In genomic region chr2:156870519-156870918, GRCm38 (mm10) we compare ENCODE assay signal across 10 mouse cellular contexts. TPM values are rescaled to one million over a fixed set of nuclear protein-coding genes. Genes with fewer than 3 reads are reported as not detected.
DNase-seq lines count a peak whose midpoint lies in the region; ATAC-seq lines count a peak whose summit lies in the region.
"Had no signal": no experiment of that assay in that cellular context is flagged by ENCODE, and none has a peak within 500 bp of the region (broad histone marks: within the 10 kb centered on the region; RNA-seq: fewer than 3 reads in every experiment).

No protein-coding gene starts in this region.

- no peak overlapping the region for H3K9ac ChIP-seq in intestine, embryonic 15.5 days
- no peak overlapping the region for H3K9ac ChIP-seq in hindbrain, embryonic 13.5 days
- H3K9ac ChIP-seq: heart, embryonic 15.5 days had no signal

- 31% methylated on average over 6 of the region's 6 CpGs for WGBS in intestine, embryonic 15.5 days
- WGBS in hindbrain, embryonic 13.5 days, result 63% methylated on average over 6 of the region's 6 CpGs

- no peak overlapping the region for H3K4me3 ChIP-seq in intestine, embryonic 15.5 days (replicated peaks)
- H3K4me3 ChIP-seq in hindbrain, embryonic 13.5 days, result no peak overlapping the region
- H3K4me3 ChIP-seq: heart, embryonic 15.5 days had no signal

- intact Hi-C loops in heart, postnatal 25 days (cut with DNase I), result loop anchor here (5.0 kb wide), 1 partner anchor 227 kb away; no protein-coding TSS in a partner anchor

- 0 out of 2 replicates have a peak overlapping the region, but pooled peaks have one; percentile 12 for H3K4me2 ChIP-seq in intestine, embryonic 15.5 days (replicated peaks)
- no peak overlapping the region for H3K4me2 ChIP-seq in hindbrain, embryonic 13.5 days
- H3K4me2 ChIP-seq: heart, embryonic 15.5 days had no signal

- peaks cover 11% of the 10 kb centered on the region for H3K4me1 ChIP-seq in intestine, embryonic 15.5 days (replicated peaks)
- H3K4me1 ChIP-seq in hindbrain, embryonic 13.5 days (replicated peaks), result no peaks in the 10 kb centered on the region

- peaks cover 19% of the 10 kb centered on the region for H3K36me3 ChIP-seq in intestine, embryonic 15.5 days
- peaks cover 98% of the 10 kb centered on the region for H3K36me3 ChIP-seq in hindbrain, embryonic 13.5 days

- ATAC-seq in intestine, embryonic 15.5 days, result peak; percentile 14
- no peak for ATAC-seq in frontal cortex, adult (ENCODE audit: low TSS enrichment)
- no peak for ATAC-seq in hindbrain, embryonic 13.5 days (ENCODE audit: low FRiP score)

- peak; percentile 62 to 68 for DNase-seq in heart, adult 18-20 months
- no peak for DNase-seq in heart, postnatal 25 days (ENCODE audit: low spot score)
- peak; percentile 46 for DNase-seq in ES-CJ7 (ENCODE audit: low read depth, low spot score)
- peak; percentile 71 for DNase-seq in adrenal gland, adult 2 months
- DNase-seq in thymus, postnatal 0 days (ENCODE audit: low spot score), result no peak

- no peaks in the 10 kb centered on the region for H3K27me3 ChIP-seq in intestine, embryonic 15.5 days (replicated peaks)
- no peaks in the 10 kb centered on the region for H3K27me3 ChIP-seq in hindbrain, embryonic 13.5 days
- H3K27me3 ChIP-seq: heart, embryonic 15.5 days; megakaryocyte, embryonic 14.5 days had no signal

- H3K27ac ChIP-seq in intestine, embryonic 15.5 days, result 0 out of 2 replicates have a peak overlapping the region, but pooled peaks have one; percentile 4
- H3K27ac ChIP-seq in hindbrain, embryonic 13.5 days, result no peak overlapping the region
- H3K27ac ChIP-seq: heart, embryonic 15.5 days had no signal

- no peaks in the 10 kb centered on the region for H3K9me3 ChIP-seq in intestine, embryonic 15.5 days
- H3K9me3 ChIP-seq in hindbrain, embryonic 13.5 days, result no peaks in the 10 kb centered on the region
- H3K9me3 ChIP-seq: heart, embryonic 15.5 days; megakaryocyte, embryonic 14.5 days had no signal

RNA-seq across cellular contexts. Expression of gene Rab5if, which starts 7.6 kb away (rescaled TPM):
- total RNA-seq in heart, adult 18-20 months (2021), result 100 to 1,000 TPM; 110 to 113 TPM
- 100 to 1,000 TPM; 124 to 125 TPM for total RNA-seq in heart, postnatal 25 days (2021)
- 100 to 1,000 TPM; 285 to 311 TPM for total RNA-seq in adrenal gland, adult 2 months (2021)
- polyA plus RNA-seq in adrenal gland, adult 2 months (2012; rRNA removed), result 324 and 358 TPM in 2 replicates
- polyA plus RNA-seq in intestine, embryonic 15.5 days (2015; fragmentation: Nextera tagmentation; extraction: Ambion mirVana), result 304 and 311 TPM in 2 replicates
- 178 and 179 TPM in 2 replicates for polyA plus RNA-seq in thymus, postnatal 0 days (2015; fragmentation: Nextera tagmentation; extraction: Ambion mirVana)
- 152 and 155 TPM in 2 replicates for polyA plus RNA-seq in hindbrain, embryonic 13.5 days (2015; fragmentation: Nextera tagmentation; extraction: Ambion mirVana)

RNA-seq across cellular contexts. Expression of gene 4930518I15Rik, which starts 12.8 kb away (rescaled TPM):
- under 1 TPM; 0.49 to 0.60 TPM for total RNA-seq in heart, adult 18-20 months (2021)
- under 1 TPM; 0.57 to 0.89 TPM for total RNA-seq in heart, postnatal 25 days (2021)
- total RNA-seq in adrenal gland, adult 2 months (2021), result 1 to 10 TPM; 2.5 to 3.4 TPM
- polyA plus RNA-seq in adrenal gland, adult 2 months (2012; rRNA removed), result 0.68 and 0.98 TPM in 2 replicates
- 5.3 and 6.7 TPM in 2 replicates for polyA plus RNA-seq in intestine, embryonic 15.5 days (2015; fragmentation: Nextera tagmentation; extraction: Ambion mirVana)
- 4.3 and 8.4 TPM in 2 replicates for polyA plus RNA-seq in thymus, postnatal 0 days (2015; fragmentation: Nextera tagmentation; extraction: Ambion mirVana)
- 12.0 and 12.6 TPM in 2 replicates for polyA plus RNA-seq in hindbrain, embryonic 13.5 days (2015; fragmentation: Nextera tagmentation; extraction: Ambion mirVana)

RNA-seq across cellular contexts. Expression of gene Sla2, which starts 16.5 kb away (rescaled TPM):
- total RNA-seq in heart, adult 18-20 months (2021), result under 1 TPM in 1 of 2 experiments, not detected in 1; 0.31 TPM
- total RNA-seq in heart, postnatal 25 days (2021), result not detected
- not detected for total RNA-seq in adrenal gland, adult 2 months (2021)
- polyA plus RNA-seq in adrenal gland, adult 2 months (2012; rRNA removed), result 0.09 and 0.15 TPM in 2 replicates
- 0.53 and 0.66 TPM in 2 replicates for polyA plus RNA-seq in intestine, embryonic 15.5 days (2015; fragmentation: Nextera tagmentation; extraction: Ambion mirVana)
- polyA plus RNA-seq in thymus, postnatal 0 days (2015; fragmentation: Nextera tagmentation; extraction: Ambion mirVana), result 104 and 115 TPM in 2 replicates
- polyA plus RNA-seq in hindbrain, embryonic 13.5 days (2015; fragmentation: Nextera tagmentation; extraction: Ambion mirVana), result 0.28 and 0.31 TPM in 2 replicates

RNA-seq across cellular contexts. Expression of gene Tgif2, which starts 30.7 kb away (rescaled TPM):
- total RNA-seq in heart, adult 18-20 months (2021), result under 1 TPM; 0.37 to 0.44 TPM
- under 1 TPM; 0.75 to 0.95 TPM for total RNA-seq in heart, postnatal 25 days (2021)
- total RNA-seq in adrenal gland, adult 2 months (2021), result 1 to 10 TPM; 1.8 to 4.3 TPM
- 5.5 and 8.5 TPM in 2 replicates for polyA plus RNA-seq in adrenal gland, adult 2 months (2012; rRNA removed)
- polyA plus RNA-seq in intestine, embryonic 15.5 days (2015; fragmentation: Nextera tagmentation; extraction: Ambion mirVana), result 34.3 and 38.3 TPM in 2 replicates
- polyA plus RNA-seq in thymus, postnatal 0 days (2015; fragmentation: Nextera tagmentation; extraction: Ambion mirVana), result 17.2 and 19.2 TPM in 2 replicates
- 25.7 and 28.6 TPM in 2 replicates for polyA plus RNA-seq in hindbrain, embryonic 13.5 days (2015; fragmentation: Nextera tagmentation; extraction: Ambion mirVana)

Comparison
In these comparisons a context has a peak if more than half of its experiments do, and no peak if none do; other contexts are left out.
1. DNase-seq: peak in heart, adult 18-20 months (2 of 2), ES-CJ7 (single experiment) and adrenal gland, adult 2 months (single experiment); none in heart, postnatal 25 days (single experiment) and thymus, postnatal 0 days (single experiment).
2. RNA of gene Sla2, which starts 16.5 kb away (polyA plus RNA-seq): 104 to 115 TPM in thymus, postnatal 0 days; 0.53 to 0.66 TPM in intestine, embryonic 15.5 days, 0.28 to 0.31 TPM in hindbrain, embryonic 13.5 days and 0.09 to 0.15 TPM in adrenal gland, adult 2 months; every median in the first group is over 10 times any median in the second.